Mouse (Mus musculus) frontal cortex, postnatal 36 days (tissue): ENCODE results near the gene P3h4.

ENCODE experiments used
- DNase-seq, 2 experiments: peaks; one replicate each; pipeline ENCODE4 v3.0.0; 2022; ENCODE audit warnings: low spot score in 2 of 2

Gene P3h4

DNA sequence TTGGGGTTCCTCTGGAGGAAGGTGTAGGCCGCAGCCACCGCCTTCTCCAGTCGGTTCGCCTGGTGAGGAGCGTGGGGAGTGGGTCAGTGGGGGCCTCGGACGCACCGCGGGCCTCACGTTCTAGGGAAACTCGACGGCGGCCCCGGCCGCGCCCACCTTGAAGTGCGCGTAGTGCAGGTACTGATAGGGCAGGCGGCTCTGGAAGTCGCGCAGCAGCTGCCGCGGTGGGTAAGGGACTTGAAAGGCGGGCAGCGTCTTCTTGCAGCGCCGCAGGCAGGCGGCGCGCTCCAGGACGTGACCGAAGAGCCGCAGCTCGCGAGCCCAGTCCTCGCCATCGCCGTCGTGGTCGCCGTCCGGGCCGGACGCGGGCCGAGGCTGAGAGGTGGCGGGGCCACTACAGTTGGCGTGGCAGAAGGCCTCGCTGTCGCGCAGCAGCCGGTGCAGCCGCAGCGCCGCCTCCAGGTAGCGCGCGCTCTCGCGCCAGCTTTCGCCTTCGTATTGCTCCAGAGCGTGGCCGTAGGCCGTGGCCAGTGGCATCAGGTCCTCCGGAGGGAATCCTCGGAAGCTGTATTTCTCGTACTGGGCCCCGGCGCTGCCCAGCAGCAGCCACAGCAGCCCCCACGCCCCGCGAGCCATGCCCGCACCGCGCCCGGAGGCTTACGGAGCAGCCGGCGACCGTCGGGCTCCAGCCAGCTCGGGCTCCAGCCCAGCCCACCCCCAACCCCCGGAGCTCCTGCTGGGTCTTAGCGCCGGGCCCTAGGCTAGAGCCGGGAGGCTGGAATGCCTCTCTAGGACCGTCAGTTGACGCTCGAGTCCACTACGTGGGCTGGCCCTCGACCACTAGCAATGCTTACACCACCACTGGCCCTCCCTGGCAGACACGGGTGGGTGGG is at the start of gene P3h4:
TSS of gene P3h4 (minus strand) at position 816 of the 893 bp plus-strand sequence.
- DNase-seq: peak in 1 of 2 experiments; percentile 80

DNA sequence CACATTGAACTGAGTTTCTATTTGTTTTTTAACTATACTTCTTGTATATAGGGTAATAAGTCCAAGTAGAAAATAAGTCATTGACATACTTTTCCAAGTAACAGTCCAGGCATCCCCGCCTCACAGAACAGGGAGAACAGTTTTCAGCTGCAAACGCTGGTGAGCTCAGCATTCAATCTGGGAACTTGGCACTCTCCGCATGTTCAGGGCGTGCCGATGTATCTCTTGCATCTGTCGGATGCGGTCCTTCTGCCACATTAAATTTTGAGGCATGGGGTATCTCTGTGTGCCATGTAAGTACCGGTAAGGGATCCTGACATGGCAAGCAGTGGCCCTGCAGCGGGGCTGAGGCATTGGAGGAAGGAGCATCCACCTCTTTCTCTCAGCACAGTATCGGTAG is 48.1 kb upstream of the P3h4 start:
- DNase-seq: peak in 1 of 2 experiments; percentile 50

DNA sequence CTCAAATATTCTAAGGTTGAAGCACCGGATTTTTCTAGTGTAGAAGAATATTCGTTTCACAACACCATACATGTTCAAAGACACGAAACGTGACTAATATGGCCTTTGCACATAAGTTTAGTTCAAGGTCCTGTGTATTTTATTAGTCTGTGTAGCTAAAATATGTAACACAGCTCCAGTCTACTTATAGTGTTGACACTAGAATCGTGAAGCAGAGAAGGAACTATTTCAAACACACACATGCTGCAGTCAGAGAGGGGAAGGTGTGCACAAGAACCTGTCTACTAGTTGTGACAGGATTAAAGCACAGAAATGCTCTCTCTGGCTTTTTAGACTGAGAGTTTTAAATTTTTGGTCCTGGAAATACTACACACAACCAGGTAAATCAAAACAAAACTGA is 43.1 kb upstream of the P3h4 start:
- DNase-seq: no peak

DNA sequence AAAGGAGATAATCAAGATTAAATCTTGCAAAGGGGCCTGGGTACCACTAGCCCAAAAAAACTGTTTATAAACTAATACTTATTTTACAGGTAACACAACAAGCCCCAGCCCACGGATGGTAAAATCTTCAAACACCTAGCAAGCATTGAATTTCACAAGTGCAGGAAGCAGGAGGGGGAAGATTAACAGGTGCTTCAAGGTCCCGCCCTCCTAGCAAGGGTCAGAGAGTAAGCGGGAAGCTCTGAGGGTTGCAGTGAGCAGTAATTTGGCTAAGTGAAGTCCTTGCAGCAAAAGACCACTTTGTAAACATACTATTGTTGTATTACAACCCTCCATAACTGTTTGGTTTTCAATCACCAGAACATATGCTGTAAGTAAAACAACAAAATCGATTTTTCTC is 42.6 kb upstream of the P3h4 start:
- DNase-seq: no peak

DNA sequence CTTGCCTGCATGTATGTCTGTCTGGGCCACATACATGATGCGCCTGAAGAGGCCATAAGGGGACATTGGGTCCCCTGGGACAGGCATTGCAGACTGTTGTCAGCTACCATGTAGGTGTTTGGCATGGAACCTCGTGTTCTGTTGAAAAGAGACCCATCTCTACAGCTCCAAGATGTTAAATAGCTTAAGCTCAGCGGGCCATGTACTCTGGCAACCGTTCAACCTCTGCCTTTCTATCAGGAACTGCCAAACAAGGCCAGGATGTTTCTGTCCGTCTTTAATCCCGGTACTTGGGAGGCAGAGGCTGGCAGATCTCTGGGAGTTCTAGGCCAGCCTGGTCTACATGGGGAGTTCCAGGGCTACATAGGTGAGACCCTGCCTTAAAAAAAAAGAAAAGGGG is 28.0 kb upstream of the P3h4 start:
- no peak for DNase-seq

DNA sequence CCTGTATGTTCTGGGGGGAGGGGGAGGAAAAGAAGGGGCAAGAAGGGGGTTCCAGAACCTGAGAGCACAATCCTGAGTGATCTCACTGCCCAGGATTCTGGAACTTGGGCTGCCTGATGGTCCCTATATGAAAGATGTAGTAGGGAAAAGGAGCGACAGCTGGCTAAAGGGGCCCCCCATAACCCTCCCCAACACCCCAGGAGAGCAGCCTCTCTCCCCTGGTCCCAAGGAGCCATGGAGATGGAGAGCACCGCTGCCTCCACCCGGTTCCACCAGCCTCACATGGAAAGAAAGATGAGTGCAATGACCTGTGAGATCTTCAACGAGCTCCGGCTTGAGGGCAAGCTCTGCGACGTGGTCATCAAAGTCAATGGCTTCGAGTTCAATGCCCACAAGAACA is 27.2 kb upstream of the P3h4 start, which contains the start of the genes Nt5c3b and Klhl10:
TSS of gene Nt5c3b (minus strand) at position 12 of the 400 bp plus-strand sequence.
TSS of gene Klhl10 (plus strand) at position 121 of the 400 bp plus-strand sequence.
- no peak for DNase-seq

DNA sequence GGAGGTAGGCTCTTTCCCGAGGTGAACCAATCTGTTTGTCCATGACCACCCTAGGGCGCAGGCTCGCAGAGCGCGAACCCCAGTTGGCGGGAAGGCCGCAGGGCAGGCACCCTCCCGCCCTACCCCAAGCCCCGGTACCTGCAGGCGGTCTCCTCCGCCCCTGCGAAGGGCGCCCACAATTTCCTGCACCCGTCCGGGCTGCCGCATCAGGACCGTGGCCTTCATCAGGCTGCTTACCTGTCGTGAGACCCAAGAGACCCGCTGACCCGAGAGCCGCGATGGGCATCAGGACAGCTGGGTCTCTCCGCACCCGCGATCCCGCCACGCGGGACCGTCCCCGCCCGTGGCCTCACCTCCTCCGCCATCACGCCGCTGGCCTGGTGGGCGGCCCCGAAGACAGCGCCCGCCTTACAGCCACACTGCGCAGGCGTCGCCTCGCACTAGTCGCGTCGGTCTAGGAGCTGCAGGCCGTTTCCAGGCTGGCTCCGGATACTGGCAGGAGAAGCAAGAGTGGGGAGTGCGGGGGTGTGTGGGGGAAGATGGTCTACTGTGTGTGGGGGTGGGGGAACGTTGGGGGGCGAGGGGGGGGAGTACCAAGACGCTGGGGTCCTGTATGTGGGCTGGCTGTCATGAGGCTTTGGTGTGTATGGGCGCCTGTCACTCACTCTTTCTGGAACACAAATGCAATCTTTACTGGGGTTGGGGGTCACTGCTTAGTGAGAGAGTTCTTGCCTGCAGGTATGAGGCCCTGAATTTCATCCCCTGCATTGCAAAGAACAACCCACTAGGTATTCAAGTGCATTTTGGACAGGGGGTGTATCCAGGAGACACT is 26.3 kb upstream of the P3h4 start:
- peak; percentile 81 to 87 for DNase-seq

DNA sequence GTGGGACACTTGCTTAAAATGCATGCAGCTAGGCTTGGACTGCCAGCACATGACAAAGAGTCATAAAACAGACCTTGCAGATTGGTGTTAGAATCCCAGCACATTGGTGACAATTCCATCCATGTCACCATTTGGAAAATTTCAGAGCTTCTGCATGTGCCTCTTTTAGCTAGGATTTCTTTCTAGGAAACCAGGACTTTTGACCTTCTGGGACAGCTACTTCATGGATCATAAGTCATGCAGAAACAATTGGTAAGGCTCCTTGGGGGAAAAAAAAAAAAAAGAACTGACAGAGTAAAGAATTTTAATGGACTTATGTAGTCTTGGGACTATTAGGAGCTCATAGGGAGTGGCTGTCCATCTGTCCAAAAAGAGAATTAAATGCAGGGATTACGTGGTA is 23.3 kb upstream of the P3h4 start:
- DNase-seq: no peak

DNA sequence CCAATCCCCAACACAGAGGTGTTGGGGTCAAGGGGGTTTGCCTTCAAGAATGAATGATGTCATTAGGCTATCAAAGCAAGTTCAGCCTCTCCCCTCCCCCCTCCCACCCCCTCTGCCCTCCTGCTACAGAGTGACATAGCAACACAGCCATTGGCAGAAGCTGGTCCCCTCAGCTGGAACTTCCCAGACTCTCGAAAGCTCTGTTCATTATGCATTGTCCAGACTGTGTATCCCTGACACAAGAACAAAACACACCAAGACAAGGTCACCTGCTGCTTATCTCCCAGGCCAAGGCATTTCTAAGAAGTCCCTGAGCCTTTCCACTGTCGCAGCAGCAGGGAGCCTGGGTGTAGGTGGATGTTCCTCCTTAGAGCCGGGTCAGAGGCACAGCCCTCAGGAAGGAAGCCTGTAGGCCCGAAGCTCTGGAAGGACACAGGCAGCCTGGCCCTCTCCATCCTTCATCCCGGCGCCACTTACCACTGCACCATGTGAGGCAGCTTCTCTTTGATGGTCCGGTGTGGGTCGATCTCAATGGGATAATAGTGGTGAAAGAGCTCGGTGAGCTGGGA is 21.1 kb upstream of the P3h4 start:
- no peak for DNase-seq

DNA sequence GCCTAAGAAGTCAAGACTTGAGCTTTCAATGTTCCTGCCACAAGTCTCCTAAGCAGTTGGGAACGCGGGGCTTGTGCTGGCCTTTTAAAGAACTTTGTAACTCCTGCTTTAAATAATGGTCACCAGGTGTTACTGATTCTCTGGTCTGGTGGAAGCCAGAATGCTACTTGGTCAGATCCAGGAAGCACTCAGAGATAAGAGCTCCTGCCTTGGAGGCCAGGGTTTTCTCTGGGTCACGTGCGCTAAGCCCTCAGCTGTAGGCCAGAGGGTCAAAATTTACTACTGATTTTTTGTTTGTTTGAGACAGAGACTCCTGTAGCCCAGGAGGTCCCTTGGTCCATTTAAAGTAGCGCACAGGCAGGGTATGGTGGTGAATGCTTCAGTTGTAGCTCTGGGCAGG is 17.4 kb upstream of the P3h4 start:
- no peak for DNase-seq

DNA sequence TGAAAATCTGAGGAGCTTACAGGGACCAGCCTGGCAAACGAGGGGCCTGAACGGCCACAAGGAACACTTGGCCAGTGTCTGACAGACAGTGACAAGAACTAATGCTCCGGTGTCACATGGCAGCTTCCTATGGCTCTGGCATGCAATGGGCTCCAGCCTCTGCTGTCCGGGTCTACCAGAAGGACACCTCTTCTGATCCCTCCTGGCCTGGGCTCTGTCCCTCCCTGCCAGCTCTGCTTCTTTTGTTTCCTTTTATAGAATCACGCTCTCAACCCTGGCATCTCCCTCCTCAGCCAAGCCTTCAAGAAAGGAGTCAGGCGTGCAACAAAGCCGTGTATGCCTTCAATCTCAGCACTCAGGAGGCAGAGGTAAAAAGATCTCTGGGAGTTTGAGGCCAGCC is 15.4 kb upstream of the P3h4 start:
- DNase-seq: no peak

DNA sequence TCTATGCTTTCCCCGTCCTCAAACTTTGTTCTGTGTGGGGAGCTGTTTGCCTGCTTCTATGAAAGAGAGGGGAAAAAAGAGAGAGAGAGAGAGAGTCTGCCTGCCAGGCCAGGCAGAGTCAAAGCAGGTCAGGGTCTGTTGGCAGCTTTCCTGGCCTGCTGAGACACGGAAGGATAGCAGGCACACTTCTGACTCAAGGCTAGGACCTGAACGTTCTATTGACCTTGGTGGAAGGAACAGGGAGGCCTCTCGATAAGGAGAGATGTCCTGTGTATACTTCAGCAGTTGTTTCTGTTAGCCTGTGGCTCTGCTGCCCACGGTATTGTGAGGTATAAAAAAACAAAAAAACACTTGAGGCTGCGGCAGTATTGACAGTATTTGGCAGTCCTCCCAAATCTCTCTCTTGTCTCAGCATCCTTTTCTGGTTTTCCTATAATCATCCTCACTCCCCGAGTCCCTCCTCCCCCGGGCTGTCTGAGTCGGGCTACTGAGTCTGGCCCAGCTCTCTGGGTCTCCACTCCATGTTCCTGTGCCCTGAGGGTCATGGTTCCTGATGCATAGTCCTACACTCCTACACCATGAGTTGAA is 14.1 kb upstream of the P3h4 start:
- DNase-seq: peak in 1 of 2 experiments; percentile 40

DNA sequence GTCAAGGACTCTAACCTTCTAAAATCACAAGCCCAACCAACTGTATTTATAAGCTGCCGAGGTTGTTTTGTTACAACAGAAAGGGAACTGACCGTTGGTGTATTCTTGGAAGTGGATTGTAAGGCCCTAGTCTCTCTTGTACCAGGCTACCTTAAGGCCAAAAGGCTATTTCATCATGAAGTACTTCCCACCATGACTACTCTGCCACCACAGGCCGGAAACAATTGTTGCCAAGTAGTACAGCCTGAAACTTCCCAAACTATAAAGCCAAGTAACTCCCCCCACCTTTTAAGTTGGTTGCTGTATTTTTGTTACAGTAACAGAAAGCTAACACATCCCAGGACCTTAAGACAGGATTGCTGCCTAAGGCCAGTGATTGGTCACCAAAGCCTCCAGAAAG is 12.2 kb upstream of the P3h4 start:
- DNase-seq: no peak

DNA sequence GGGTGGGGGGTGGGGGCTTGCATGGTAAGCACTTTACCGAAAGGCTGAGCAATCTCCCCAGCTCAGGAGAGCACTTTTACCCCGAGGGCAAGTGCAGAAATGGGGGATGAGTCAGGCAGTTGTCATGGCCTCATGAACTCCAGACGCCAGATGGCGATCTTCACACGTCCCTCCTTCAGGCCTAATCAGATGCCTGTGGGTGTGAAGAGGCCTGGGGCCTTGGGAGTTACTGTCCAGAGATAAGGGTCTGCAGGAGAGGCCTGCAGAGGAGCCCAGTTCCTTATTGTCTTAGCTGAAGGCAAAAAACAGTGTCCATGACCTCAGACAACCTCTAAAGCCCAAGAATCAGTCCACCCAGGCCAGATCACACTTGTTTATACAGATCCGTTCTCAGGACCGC is 11.2 kb upstream of the P3h4 start:
- DNase-seq: peak in 1 of 2 experiments; percentile 69

DNA sequence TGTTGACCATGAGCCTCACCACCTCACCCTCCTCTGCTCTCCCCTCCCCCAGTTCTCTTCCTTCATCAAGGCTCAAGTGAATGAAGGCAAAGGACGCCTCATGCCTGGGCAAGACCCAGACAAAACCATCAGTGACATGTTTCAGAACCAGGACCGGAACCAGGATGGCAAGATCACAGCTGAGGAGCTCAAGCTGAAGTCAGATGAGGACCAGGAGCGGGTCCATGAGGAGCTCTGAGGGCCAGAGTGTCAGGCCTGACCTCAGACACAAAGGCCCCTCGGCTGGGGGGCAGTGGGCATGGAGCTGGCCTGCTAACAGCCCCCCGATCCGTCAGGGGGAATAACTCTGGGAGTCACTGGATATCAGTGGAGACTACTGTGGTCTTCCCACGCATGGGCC is 9.2 kb upstream of the P3h4 start:
- no peak for DNase-seq

DNA sequence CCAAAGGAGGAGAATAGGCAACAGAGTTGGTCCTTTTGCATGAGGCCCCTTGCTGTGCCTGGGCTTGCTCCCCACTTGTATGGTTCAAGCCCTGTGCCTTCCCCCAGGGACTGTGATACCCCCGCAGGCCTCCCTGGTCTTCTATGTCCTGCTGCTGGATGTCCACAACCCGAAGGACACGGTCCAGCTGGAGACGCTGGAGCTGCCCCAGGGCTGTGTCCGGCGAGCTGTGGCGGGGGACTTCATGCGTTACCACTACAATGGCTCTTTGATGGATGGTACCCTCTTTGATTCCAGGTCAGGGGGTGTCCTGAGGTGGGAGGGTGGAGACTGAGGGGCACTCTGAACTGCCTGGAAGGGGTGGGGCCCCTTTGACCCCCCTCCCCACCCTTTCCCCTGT is 6.9 kb upstream of the P3h4 start:
- no peak for DNase-seq

DNA sequence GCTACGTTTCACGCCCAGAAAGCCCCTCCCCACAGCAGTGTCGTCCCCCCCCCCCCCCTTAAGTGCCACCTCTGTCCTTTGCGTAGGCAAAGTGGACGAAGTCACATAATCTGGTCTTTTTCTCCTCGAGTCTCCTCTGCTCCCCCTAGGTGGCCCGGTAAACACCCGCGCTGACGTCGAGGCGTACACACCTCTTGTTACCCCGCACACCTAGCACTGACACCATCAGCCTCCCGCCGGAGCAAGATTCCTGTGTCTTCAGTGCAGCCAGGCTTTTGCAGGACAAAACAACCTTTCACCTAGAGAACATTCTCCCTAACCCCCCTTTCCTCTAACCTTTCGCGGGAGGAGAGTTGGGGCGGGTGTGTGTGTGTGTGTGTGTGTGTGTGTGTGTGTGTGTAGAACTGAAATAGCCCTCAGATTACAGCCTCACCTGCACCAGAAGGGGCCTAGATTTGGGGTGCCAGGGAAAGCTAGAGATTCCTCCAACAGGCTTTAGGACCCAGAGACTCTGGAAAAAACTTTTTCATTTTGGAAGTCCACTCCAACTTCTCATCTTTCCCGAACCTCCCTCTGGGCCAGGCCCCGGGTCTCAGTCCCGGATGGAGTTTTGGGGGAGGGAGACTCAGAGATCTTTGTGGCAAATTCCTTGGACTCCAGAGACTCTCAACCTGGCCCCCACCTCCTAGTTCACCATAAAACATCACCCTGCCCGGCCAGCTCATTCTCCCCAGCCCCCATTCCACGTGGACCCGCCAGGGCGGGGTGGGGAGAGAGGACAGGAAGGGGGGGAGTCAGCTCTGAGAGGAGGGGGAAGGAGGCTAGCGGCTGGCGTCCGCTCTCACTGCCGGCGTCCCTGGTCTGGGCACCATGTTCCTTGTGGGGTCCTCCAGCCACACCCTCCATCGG is 532 bp upstream of the P3h4 start, which contains the start of gene Fkbp10:
TSS of gene Fkbp10 (plus strand) at position 784 of the 909 bp plus-strand sequence.
- no peak for DNase-seq

DNA sequence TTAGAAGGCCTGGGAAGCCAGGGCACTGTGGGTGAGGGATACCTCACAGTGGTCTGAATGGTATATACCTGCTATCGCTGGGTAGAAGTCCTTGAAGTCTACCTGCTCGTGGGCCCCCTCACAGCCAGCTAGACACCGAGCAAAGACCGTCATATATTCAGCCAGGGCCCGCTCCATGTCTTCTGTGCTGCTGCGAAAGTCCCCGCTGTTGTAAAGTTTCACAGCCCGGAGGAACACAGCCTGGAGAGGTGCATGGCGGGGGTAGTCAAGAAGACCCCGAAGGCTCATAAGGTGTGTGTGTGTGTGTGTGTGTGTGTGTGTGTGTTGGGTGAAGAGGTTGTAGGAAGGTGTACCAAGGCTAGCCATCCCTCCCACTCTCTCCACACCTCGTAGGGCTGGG is 1.1 kb downstream of the P3h4 start:
- no peak for DNase-seq

DNA sequence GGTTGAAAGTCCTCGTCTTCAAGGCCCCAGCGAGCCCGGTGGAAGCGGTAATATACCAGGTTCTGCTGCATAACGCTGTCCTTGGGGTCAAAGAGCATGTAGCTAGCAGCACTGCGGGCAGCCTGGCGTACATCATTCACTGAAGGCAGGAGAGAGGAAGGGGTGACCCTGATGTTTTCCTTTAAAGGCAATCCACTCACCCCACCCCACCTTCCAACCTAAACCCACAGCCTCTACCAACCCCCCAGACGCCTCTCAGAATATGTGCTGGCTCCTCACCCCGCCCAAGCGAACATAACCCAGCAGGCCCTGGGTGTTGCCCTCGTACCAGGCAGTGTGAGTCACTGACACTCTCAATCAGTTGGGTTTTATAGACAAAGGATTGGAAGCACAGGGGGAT is 2.9 kb downstream of the P3h4 start:
- no peak for DNase-seq

DNA sequence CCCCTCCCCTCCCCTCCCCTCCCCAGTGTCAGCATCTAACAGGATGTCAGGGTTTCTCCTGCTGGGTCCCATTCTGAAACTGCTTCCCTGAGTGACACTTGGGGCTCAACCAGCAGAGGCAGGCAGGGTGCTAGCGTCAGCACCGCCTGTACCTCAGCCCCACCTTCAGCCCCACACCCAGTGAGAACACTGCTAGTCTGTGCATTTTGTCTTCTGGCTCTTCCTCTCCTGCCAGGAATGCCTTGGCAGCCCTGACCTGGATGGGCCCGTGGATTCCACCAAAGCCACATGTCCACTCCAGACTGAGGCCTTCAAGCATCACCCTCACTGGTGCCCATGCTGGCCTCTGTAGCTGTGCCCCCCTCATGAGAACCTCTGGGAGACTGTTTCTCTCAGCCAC is 5.0 kb downstream of the P3h4 start:
- DNase-seq: no peak
